Mouse (Mus musculus): ENCODE measurements at regions not wholly inside any gene's neighbourhood (a gene's known extent, or its start where the extent isn't known, plus 50 kb on each side); places are given as distances from the start of the nearest gene placed in this dataset.
A peak's percentile ranks its signal among the peaks of the same experiment; 100 is the strongest.

GRCm38 (mm10) chrX:68313486-68313885 lies 364.9 kb upstream of the Fmr1 start:
- DNase-seq (ENCODE audit: low read depth, low spot score) = peak; percentile 20

Data from skeletal muscle tissue, adult 2 months (tissue).